Mouse (Mus musculus) embryonic fibroblast, embryonic 13.5 days (primary cell): ENCODE measurements around the gene Zic1.

Experiments used
- CTCF ChIP-seq: IDR thresholded peaks from 2 replicates; pipeline ENCODE4 v1.5.1; 2011; ENCODE audit warnings: mild to moderate bottlenecking, control low read depth, low read length, moderate library complexity, borderline replicate concordance; ENCODE audit not compliant: insufficient read depth
- POLR2A ChIP-seq: IDR thresholded peaks from 2 replicates; pipeline ENCODE4 v1.6.1; 2011; ENCODE audit warnings: low read depth, mild to moderate bottlenecking, control low read depth, low read length, moderate library complexity

GRCm38 (mm10) chr9:91384693-91385560 is 19.3 kb upstream of the Zic1 start:
- TF ChIP-seq CTCF (no peak), POLR2A (no peak)
